Mouse (Mus musculus): ENCODE data around the gene Fam187b. TPM values are rescaled to one million over a fixed set of nuclear protein-coding genes. Genes with fewer than 3 reads are reported as not detected.

The Fam187b gene
- 4.2 and 4.8 TPM in 2 replicates for polyA plus RNA-seq (2012; rRNA removed)

DNA sequence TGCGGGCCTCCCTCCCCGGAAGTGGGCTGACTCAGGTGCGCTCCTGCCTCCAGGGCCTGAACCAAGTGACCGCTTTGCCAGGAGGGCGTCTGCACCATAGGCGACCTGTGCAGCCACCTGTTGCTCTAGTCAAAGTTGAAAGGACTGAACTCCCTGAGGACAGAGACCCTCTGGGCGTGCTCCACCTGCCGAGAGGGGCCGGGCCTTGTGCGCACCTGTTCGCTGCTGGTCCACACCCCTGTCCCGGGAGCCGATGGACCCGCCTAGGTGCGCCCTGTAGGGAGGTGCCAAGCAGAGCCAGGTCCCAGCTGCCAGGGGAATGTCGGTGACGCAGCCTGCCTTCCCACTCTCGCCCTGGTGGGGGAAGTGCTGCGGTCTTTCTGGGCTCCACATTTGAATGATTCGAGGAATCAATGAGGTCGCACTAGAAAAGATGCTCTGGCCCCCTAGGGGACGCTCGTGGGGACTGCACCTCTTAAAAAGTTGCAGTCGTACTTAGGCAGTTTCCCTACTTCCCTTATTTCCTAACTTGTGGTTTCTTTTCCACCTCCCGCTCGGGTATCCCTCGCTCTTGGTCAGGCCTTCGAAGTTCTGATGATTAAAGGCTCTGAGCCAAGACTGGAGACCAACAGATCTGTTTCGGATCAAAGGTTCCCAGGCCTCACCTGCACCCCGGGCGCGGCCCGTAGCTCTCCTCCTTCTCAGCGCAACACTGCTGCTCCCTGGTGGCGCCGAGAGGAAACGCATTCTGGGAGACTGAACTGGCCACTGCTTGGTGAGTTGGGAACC is at the start of gene Fam187b:
Gene Fam187b (plus strand): TSS at position 290 of the 789 bp plus-strand sequence.

DNA sequence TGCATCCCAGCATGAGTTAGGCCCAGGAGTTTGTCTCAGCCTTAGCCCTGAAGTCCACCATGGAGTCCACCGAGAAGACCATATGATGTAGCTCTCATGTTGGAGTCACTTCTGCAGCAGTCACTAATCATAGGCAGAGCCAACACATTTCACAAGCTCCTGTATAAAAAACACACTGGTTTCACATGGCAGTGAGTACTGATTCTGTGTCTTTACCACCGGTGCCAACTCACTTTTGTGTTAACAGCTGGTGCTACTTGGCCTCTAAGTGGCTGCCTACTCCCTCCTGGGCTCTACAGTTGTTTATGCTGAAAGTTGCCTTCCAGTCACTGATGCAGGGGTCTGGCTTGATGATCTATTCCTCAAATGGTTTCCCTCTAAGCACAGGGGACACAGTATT is 49.0 kb upstream of the Fam187b start, which contains the start of gene Hamp2:
Gene Hamp2 (minus strand): TSS at position 101 of the 400 bp plus-strand sequence.

DNA sequence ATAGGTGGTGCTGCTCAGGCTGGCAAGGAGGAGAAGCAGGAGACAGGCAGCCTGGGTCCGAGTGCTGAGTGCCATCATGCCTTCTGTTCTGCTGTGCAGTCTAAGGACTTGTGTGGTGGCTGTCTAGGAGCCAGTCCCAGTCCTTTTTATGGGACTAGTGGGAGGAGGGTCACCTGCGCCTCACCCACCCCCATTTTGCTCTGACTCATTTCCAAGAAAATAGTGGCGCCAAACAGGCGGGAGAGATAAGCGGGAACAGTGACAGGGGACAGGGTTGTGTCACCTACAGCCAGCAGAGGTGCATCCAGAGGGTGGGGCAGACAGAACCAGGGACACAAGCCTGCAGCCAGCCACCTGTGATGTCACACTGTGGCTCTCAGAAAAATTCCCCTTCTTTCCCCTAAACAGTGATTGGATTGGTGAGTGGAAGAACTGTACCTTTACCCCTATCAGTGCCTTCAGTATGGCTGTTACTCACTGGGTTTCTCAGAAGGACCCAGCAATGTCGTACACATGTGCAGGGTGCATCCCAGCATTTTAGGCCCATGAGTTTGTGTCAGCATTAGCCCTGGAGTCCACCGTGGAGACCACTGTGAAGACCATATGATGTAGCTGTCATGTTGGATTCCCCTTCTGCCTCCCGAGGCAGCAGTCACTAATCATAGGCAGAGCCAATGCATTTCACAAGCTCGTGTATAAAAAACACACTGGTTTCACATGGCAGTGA is 29.5 kb upstream of the Fam187b start, which contains the start of gene Hamp:
Gene Hamp (minus strand): TSS at position 124 of the 727 bp plus-strand sequence.

DNA sequence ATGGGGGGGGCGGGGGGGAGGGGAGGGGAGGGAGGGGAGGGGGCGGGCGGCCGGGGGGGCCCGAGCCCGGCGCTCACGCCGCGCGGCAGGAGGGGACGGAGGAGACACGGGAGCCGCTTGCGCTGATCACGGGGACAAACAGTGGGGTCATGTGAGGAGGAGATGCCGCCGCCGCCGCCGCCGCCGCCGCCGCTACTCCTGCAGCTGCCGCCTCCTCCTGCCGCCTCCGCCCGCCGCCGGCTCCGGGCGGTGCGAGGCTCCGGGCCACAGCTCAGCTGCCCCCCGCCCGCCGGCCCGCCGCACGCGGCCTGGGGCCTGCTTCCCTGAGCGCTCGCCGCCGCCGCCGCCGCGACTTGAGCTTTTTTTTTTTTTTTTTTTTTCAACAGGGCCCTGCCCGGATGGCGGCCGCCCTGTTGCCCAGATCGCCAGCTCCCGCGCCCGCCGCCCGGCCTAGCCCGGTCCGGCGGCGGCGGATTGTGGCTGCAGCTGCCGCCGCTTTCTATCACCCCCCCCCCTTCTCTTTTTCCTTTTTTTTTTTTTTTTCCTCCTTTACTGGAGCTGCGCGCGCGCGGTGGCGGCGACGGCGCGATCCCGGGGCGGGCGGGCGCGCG is 16.7 kb upstream of the Fam187b start, which contains the start of gene Usf2:
Gene Usf2 (minus strand): TSS at position 48 of the 611 bp plus-strand sequence.

DNA sequence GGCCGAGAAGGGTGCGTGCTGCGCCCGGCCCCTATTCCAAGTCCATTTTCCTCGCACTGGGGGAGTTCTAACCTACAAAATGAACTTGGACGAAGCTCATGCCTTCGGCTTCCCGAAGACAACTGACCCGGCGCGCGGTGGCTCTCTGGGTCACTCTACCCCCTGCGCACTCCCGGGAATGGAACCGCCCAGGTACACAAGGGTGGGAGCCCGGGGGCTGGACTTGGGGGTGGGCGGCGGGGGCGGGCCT is 414 bp upstream of the Fam187b start, which contains the start of gene Lsr:
Gene Lsr (minus strand): TSS at position 214 of the 250 bp plus-strand sequence.

Other genes starting within 250 kb of the Fam187b start
- gene Tmem147, start 244.2 kb upstream of the Fam187b start, polyA plus RNA-seq (2012; rRNA removed) = 82.8 and 85.1 TPM in 2 replicates
- 0.06 TPM in 1 of 2 replicates, not detected in the other for gene Gapdhs, start 230.1 kb upstream of the Fam187b start, polyA plus RNA-seq (2012; rRNA removed)
- gene Sbsn, start 222.3 kb upstream of the Fam187b start, polyA plus RNA-seq (2012; rRNA removed) = 0.99 and 1.0 TPM in 2 replicates
- 1.4 and 1.5 TPM in 2 replicates for gene Dmkn, start 210.0 kb upstream of the Fam187b start, polyA plus RNA-seq (2012; rRNA removed)
- 0.16 and 1.4 TPM in 2 replicates for gene Krtdap, start 185.9 kb upstream of the Fam187b start, polyA plus RNA-seq (2012; rRNA removed)
- 1.4 and 1.7 TPM in 2 replicates for gene Ffar2, start 150.0 kb upstream of the Fam187b start, polyA plus RNA-seq (2012; rRNA removed)
- gene Ffar3, start 117.6 kb upstream of the Fam187b start, polyA plus RNA-seq (2012; rRNA removed) = not detected in 2 replicates
- 0.06 and 0.07 TPM in 2 replicates for gene Ffar1, start 112.2 kb upstream of the Fam187b start, polyA plus RNA-seq (2012; rRNA removed)
- gene Cd22, start 93.4 kb upstream of the Fam187b start, polyA plus RNA-seq (2012; rRNA removed) = 3.4 and 4.7 TPM in 2 replicates
- gene Mag, start 58.9 kb upstream of the Fam187b start, polyA plus RNA-seq (2012; rRNA removed) = 0.32 and 0.35 TPM in 2 replicates
- gene Hamp2, start 49.1 kb upstream of the Fam187b start, polyA plus RNA-seq (2012; rRNA removed) = not detected in 2 replicates
- 30.9 and 57.5 TPM in 2 replicates for gene Hamp, start 29.8 kb upstream of the Fam187b start, polyA plus RNA-seq (2012; rRNA removed)
- gene Usf2, start 17.0 kb upstream of the Fam187b start, polyA plus RNA-seq (2012; rRNA removed) = 47.1 and 50.1 TPM in 2 replicates
- 31.7 and 32.1 TPM in 2 replicates for gene Lsr, start 326 bp upstream of the Fam187b start, polyA plus RNA-seq (2012; rRNA removed)
- 21.8 and 22.9 TPM in 2 replicates for gene Fxyd5, start 68.7 kb downstream of the Fam187b start, polyA plus RNA-seq (2012; rRNA removed)
- 0.53 and 0.70 TPM in 2 replicates for gene Fxyd7, start 77.7 kb downstream of the Fam187b start, polyA plus RNA-seq (2012; rRNA removed)
- 186 and 200 TPM in 2 replicates for gene Fxyd1, start 83.4 kb downstream of the Fam187b start, polyA plus RNA-seq (2012; rRNA removed)
- 0.21 and 0.23 TPM in 2 replicates for gene Lgi4, start 85.6 kb downstream of the Fam187b start, polyA plus RNA-seq (2012; rRNA removed)
- gene Fxyd3, start 102.9 kb downstream of the Fam187b start, polyA plus RNA-seq (2012; rRNA removed) = 0.85 and 1.2 TPM in 2 replicates
- gene Hpn, start 141.5 kb downstream of the Fam187b start, polyA plus RNA-seq (2012; rRNA removed) = 217 and 233 TPM in 2 replicates
- gene Scn1b, start 153.2 kb downstream of the Fam187b start, polyA plus RNA-seq (2012; rRNA removed) = 2.8 and 3.3 TPM in 2 replicates
- 30.3 and 39.3 TPM in 2 replicates for gene Gramd1a, start 182.1 kb downstream of the Fam187b start, polyA plus RNA-seq (2012; rRNA removed)

Data from liver, embryonic 18 days (tissue).